Mouse (Mus musculus): ENCODE measurements around the gene Ccdc86. TPM values are rescaled to one million over a fixed set of nuclear protein-coding genes. Genes with fewer than 3 reads are reported as not detected.

The Ccdc86 gene
- polyA plus RNA-seq, 1 experiment from 2014 or later, result 12.9 TPM

GRCm38 (mm10) chr19:10937110-10937563 lies 11.9 kb downstream of the Ccdc86 start, which contains the start of gene Ptgdr2:
Gene Ptgdr2 (plus strand): TSS chr19:10937160.
- no peak within 1 kb of the TSS for H3K9ac ChIP-seq (ENCODE audit: low read length)
- peaks cover 4% of the 10 kb centered on the region; the same call in 1 of the 2 replicates for H3K27me3 ChIP-seq (ENCODE audit: control insufficient read depth, insufficient read depth, low read length)
- no peaks in the 10 kb centered on the region for H3K9me3 ChIP-seq (ENCODE audit: control insufficient read depth, low read length)
- H3K36me3 ChIP-seq (ENCODE audit: control insufficient read depth, insufficient read depth, low read length), result peaks cover 7% of the 10 kb centered on the region
- H3K4me2 ChIP-seq (ENCODE audit: low read length), result no peak within 1 kb of the TSS
- ATAC-seq (ENCODE audit: insufficient number of reproducible peaks, insufficient read depth, low FRiP score, low read depth), result no peak
- peaks cover 15 to 23% of the 10 kb centered on the region in 2 experiments for H3K4me1 ChIP-seq (ENCODE audit: control insufficient read depth in 2 of 2, insufficient read depth in 2 of 2, low read length in 2 of 2)
- no peak within 1 kb of the TSS for H3K27ac ChIP-seq (replicated peaks in 1 of 2; ENCODE audit: control insufficient read depth in 1 of 2, insufficient read depth in 1 of 2, low read depth in 2 of 2, low read length in 2 of 2)
- H3K4me3 ChIP-seq (ENCODE audit: control insufficient read depth in 1 of 2, insufficient read depth in 1 of 2, low read depth in 1 of 2, low read length in 2 of 2), result no peak within 1 kb of the TSS
- WGBS, result 10% methylated on average over 5 of the region's 5 CpGs

DNA sequence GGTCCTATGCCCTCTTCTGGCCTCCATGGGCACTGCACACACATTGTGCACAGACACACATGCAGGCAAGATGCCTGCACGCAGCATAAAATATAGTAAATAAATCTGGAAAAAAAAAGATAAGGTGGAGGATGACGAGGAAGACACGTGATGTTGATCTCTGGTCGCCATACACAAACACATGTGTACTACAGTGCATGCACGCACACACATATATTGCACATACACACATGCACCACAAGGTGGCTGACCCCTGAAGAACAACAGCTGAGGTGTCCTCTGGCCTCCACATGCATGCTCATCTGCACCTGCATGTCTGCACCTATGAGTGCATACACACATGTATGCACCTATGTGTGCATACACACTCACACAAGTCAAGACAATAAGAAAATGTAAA lies 13.0 kb downstream of the Ccdc86 start:
- no peaks in the 10 kb centered on the region for H3K36me3 ChIP-seq (ENCODE audit: control insufficient read depth, insufficient read depth, low read length)
- no peaks in the 10 kb centered on the region for H3K9me3 ChIP-seq (ENCODE audit: control insufficient read depth, low read length)
- H3K27ac ChIP-seq (replicated peaks in 1 of 2; ENCODE audit: control insufficient read depth in 1 of 2, insufficient read depth in 1 of 2, low read depth in 2 of 2, low read length in 2 of 2), result no peak overlapping the region
- H3K4me1 ChIP-seq (ENCODE audit: control insufficient read depth in 2 of 2, insufficient read depth in 2 of 2, low read length in 2 of 2), result peaks cover 13 to 21% of the 10 kb centered on the region in 2 experiments
- ATAC-seq (ENCODE audit: insufficient number of reproducible peaks, insufficient read depth, low FRiP score, low read depth), result no peak
- no peak overlapping the region for H3K4me3 ChIP-seq (ENCODE audit: control insufficient read depth in 1 of 2, insufficient read depth in 1 of 2, low read depth in 1 of 2, low read length in 2 of 2)
- no peaks in the 10 kb centered on the region; the same call in 1 of the 2 replicates for H3K27me3 ChIP-seq (ENCODE audit: control insufficient read depth, insufficient read depth, low read length)
- H3K9ac ChIP-seq (ENCODE audit: low read length), result no peak overlapping the region
- WGBS, result 92% methylated on average over 5 of the region's 5 CpGs
- H3K4me2 ChIP-seq (ENCODE audit: low read length), result no peak overlapping the region

- Histone ChIP-seq H3K9me3 (ENCODE audit: control insufficient read depth, low read length) (no peaks in the 10 kb centered on the region), H3K9ac (ENCODE audit: low read length) (no peak overlapping the region), H3K36me3 (ENCODE audit: control insufficient read depth, insufficient read depth, low read length) (no peaks in the 10 kb centered on the region), H3K27ac (replicated peaks in 1 of 2; ENCODE audit: control insufficient read depth in 1 of 2, insufficient read depth in 1 of 2, low read depth in 2 of 2, low read length in 2 of 2) (peak overlapping the region; percentile 39 to 64), H3K4me3 (ENCODE audit: control insufficient read depth in 1 of 2, insufficient read depth in 1 of 2, low read depth in 1 of 2, low read length in 2 of 2) (no peak overlapping the region), H3K4me1 (ENCODE audit: control insufficient read depth in 2 of 2, insufficient read depth in 2 of 2, low read length in 2 of 2) (peaks cover 6 to 15% of the 10 kb centered on the region in 2 experiments; a peak in 3 of 4 replicates), H3K27me3 (ENCODE audit: control insufficient read depth, insufficient read depth, low read length) (no peaks in the 10 kb centered on the region; the same call in 1 of the 2 replicates), H3K4me2 (ENCODE audit: low read length) (no peak overlapping the region)
- 0 out of 2 replicates have a peak, but pooled peaks have one; percentile 52 for ATAC-seq (ENCODE audit: insufficient number of reproducible peaks, insufficient read depth, low FRiP score, low read depth)
- WGBS, result 16% methylated on average over 5 of the region's 5 CpGs
Measured at GRCm38 (mm10) chr19:10935029-10935428, 14.0 kb downstream of the Ccdc86 start.

GRCm38 (mm10) chr19:10930641-10931040 lies 18.4 kb downstream of the Ccdc86 start:
- no peaks in the 10 kb centered on the region for H3K9me3 ChIP-seq (ENCODE audit: control insufficient read depth, low read length)
- no peaks in the 10 kb centered on the region for H3K27me3 ChIP-seq (ENCODE audit: control insufficient read depth, insufficient read depth, low read length)
- no peak overlapping the region for H3K4me3 ChIP-seq (ENCODE audit: control insufficient read depth in 1 of 2, insufficient read depth in 1 of 2, low read depth in 1 of 2, low read length in 2 of 2)
- H3K36me3 ChIP-seq (ENCODE audit: control insufficient read depth, insufficient read depth, low read length), result no peaks in the 10 kb centered on the region
- H3K4me2 ChIP-seq (ENCODE audit: low read length), result no peak overlapping the region
- H3K4me1 ChIP-seq (ENCODE audit: control insufficient read depth in 2 of 2, insufficient read depth in 2 of 2, low read length in 2 of 2), result peaks cover 12 to 13% of the 10 kb centered on the region in 2 experiments
- H3K9ac ChIP-seq (ENCODE audit: low read length), result no peak overlapping the region
- H3K27ac ChIP-seq (replicated peaks in 1 of 2; ENCODE audit: control insufficient read depth in 1 of 2, insufficient read depth in 1 of 2, low read depth in 2 of 2, low read length in 2 of 2), result no peak overlapping the region
- no peak for ATAC-seq (ENCODE audit: insufficient number of reproducible peaks, insufficient read depth, low FRiP score, low read depth)
- WGBS, result 70% methylated on average over 2 of the region's 2 CpGs

DNA sequence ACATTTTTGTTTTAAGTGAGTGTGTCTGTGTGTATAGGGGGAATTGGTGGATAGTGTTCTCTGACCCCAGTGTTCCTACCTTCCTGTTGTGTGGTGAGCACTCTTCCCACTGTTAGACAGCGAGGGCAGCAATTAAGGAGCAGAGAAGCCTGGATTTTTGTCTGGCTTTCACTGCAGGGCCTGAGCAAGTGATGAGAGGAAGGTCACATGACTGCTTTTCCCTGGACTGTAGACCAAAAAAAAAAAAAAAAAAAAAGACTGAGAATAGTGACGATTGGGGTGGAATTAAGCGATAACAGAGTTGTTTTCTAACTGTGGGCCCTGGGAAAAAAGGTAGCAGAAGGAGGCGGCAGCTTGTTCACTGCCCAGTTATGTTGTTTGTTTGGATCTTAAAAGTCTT lies 22.4 kb downstream of the Ccdc86 start:
- ATAC-seq (ENCODE audit: insufficient number of reproducible peaks, insufficient read depth, low FRiP score, low read depth), result no peak; the same call in 1 of the 2 replicates
- H3K4me2 ChIP-seq (ENCODE audit: low read length), result no peak overlapping the region
- WGBS, result 28% methylated on average over 4 of the region's 4 CpGs
- H3K36me3 ChIP-seq (ENCODE audit: control insufficient read depth, insufficient read depth, low read length), result no peaks in the 10 kb centered on the region
- no peaks in the 10 kb centered on the region for H3K9me3 ChIP-seq (ENCODE audit: control insufficient read depth, low read length)
- peaks cover 7 to 9% of the 10 kb centered on the region in 2 experiments for H3K4me1 ChIP-seq (ENCODE audit: control insufficient read depth in 2 of 2, insufficient read depth in 2 of 2, low read length in 2 of 2)
- no peak overlapping the region for H3K4me3 ChIP-seq (ENCODE audit: control insufficient read depth in 1 of 2, insufficient read depth in 1 of 2, low read depth in 1 of 2, low read length in 2 of 2)
- H3K27me3 ChIP-seq (ENCODE audit: control insufficient read depth, insufficient read depth, low read length), result no peaks in the 10 kb centered on the region
- H3K27ac ChIP-seq (replicated peaks in 1 of 2; ENCODE audit: control insufficient read depth in 1 of 2, insufficient read depth in 1 of 2, low read depth in 2 of 2, low read length in 2 of 2), result peak overlapping the region; percentile 62 to 66
- H3K9ac ChIP-seq (ENCODE audit: low read length), result peak overlapping the region; percentile 2; the same call in 1 of the 2 replicates

- peak overlapping the region; percentile 2; the same call in 1 of the 2 replicates for H3K9ac ChIP-seq (ENCODE audit: low read length)
- no peaks in the 10 kb centered on the region for H3K9me3 ChIP-seq (ENCODE audit: control insufficient read depth, low read length)
- no peaks in the 10 kb centered on the region for H3K36me3 ChIP-seq (ENCODE audit: control insufficient read depth, insufficient read depth, low read length)
- no peak for ATAC-seq (ENCODE audit: insufficient number of reproducible peaks, insufficient read depth, low FRiP score, low read depth)
- H3K4me1 ChIP-seq (ENCODE audit: control insufficient read depth in 2 of 2, insufficient read depth in 2 of 2, low read length in 2 of 2), result peaks cover 7 to 9% of the 10 kb centered on the region in 2 experiments
- H3K27me3 ChIP-seq (ENCODE audit: control insufficient read depth, insufficient read depth, low read length), result no peaks in the 10 kb centered on the region
- H3K4me3 ChIP-seq (ENCODE audit: control insufficient read depth in 1 of 2, insufficient read depth in 1 of 2, low read depth in 1 of 2, low read length in 2 of 2), result no peak overlapping the region
- 64% methylated on average over 5 of the region's 6 CpGs for WGBS
- peak overlapping the region; percentile 62 to 66 for H3K27ac ChIP-seq (replicated peaks in 1 of 2; ENCODE audit: control insufficient read depth in 1 of 2, insufficient read depth in 1 of 2, low read depth in 2 of 2, low read length in 2 of 2)
- no peak overlapping the region for H3K4me2 ChIP-seq (ENCODE audit: low read length)
Measured at GRCm38 (mm10) chr19:10926123-10926621, 22.9 kb downstream of the Ccdc86 start.

DNA sequence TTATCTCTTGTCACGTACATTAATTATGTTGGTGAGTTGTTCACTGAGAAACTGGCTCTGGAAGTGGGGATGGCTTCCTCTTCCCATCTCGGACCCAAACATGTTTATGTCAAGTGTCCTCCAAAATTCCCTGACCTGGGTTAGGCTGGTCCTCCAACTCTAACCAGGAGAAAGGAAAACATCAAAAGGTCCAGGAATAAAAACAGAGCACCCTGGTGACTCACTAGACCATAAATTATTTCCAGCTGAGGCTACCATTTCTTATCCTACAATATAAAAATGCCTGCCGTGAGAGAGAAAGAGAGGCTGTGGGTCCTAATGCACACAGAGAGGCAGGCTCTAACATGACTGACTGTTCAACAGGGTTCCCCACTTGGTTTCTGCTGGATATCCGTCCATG lies 24.8 kb downstream of the Ccdc86 start:
- H3K9ac ChIP-seq (ENCODE audit: low read length), result no peak overlapping the region
- ATAC-seq (ENCODE audit: insufficient number of reproducible peaks, insufficient read depth, low FRiP score, low read depth), result no peak
- no peak overlapping the region for H3K4me2 ChIP-seq (ENCODE audit: low read length)
- 50% methylated on average over 4 of the region's 4 CpGs for WGBS
- no peaks in the 10 kb centered on the region for H3K9me3 ChIP-seq (ENCODE audit: control insufficient read depth, low read length)
- H3K36me3 ChIP-seq (ENCODE audit: control insufficient read depth, insufficient read depth, low read length), result no peaks in the 10 kb centered on the region
- no peaks in the 10 kb centered on the region for H3K27me3 ChIP-seq (ENCODE audit: control insufficient read depth, insufficient read depth, low read length)
- H3K4me1 ChIP-seq (ENCODE audit: control insufficient read depth in 2 of 2, insufficient read depth in 2 of 2, low read length in 2 of 2), result peaks cover 7 to 9% of the 10 kb centered on the region in 2 experiments
- no peak overlapping the region for H3K27ac ChIP-seq (replicated peaks in 1 of 2; ENCODE audit: control insufficient read depth in 1 of 2, insufficient read depth in 1 of 2, low read depth in 2 of 2, low read length in 2 of 2)
- no peak overlapping the region for H3K4me3 ChIP-seq (ENCODE audit: control insufficient read depth in 1 of 2, insufficient read depth in 1 of 2, low read depth in 1 of 2, low read length in 2 of 2)

DNA sequence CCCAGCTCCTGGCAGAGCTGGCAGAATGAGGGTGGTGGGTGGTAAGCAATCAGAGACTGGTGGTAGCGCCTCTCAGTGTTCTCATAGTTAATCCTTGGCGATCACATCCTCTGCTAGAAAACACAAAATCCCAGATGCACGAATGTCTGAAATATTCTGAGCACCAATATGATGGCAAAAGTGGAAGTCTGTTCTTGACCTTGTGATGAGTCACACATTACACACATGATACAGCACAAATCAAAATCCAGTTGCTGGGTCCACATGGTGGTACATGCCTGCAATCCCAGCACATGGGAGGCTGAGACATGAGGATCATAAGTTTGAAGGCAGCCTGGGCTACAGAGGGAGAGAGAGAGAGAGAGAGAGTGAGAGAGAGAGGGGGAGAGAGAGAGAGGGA lies 28.0 kb downstream of the Ccdc86 start:
- Histone ChIP-seq H3K4me1 (ENCODE audit: control insufficient read depth in 2 of 2, insufficient read depth in 2 of 2, low read length in 2 of 2) (peaks cover 7 to 9% of the 10 kb centered on the region in 2 experiments), H3K4me3 (ENCODE audit: control insufficient read depth in 1 of 2, insufficient read depth in 1 of 2, low read depth in 1 of 2, low read length in 2 of 2) (no peak overlapping the region), H3K9me3 (ENCODE audit: control insufficient read depth, low read length) (no peaks in the 10 kb centered on the region), H3K9ac (ENCODE audit: low read length) (no peak overlapping the region), H3K36me3 (ENCODE audit: control insufficient read depth, insufficient read depth, low read length) (no peaks in the 10 kb centered on the region), H3K27me3 (ENCODE audit: control insufficient read depth, insufficient read depth, low read length) (no peaks in the 10 kb centered on the region), H3K4me2 (ENCODE audit: low read length) (no peak overlapping the region), H3K27ac (replicated peaks in 1 of 2; ENCODE audit: control insufficient read depth in 1 of 2, insufficient read depth in 1 of 2, low read depth in 2 of 2, low read length in 2 of 2) (no peak overlapping the region)
- WGBS, result 64% methylated on average over 3 of the region's 3 CpGs
- no peak for ATAC-seq (ENCODE audit: insufficient number of reproducible peaks, insufficient read depth, low FRiP score, low read depth)
